Mouse (Mus musculus): Measurements from ENCODE around the gene Fam129a. TPM values are rescaled to one million over a fixed set of nuclear protein-coding genes. Genes with fewer than 3 reads are reported as not detected.

The Fam129a gene
- total and polyA plus RNA-seq, 2 experiments from 2014 or later: 0.75 to 2.9 TPM

GRCm38 (mm10) chr1:151679883-151680613 is 109.1 kb downstream of the Fam129a start:
- 96% methylated on average over 4 of the region's 4 CpGs for WGBS
- H3K4me2 ChIP-seq (ENCODE audit: low read depth): no peak overlapping the region
- no peak for TF ChIP-seq CTCF (IDR thresholded peaks at IDR 0.05; ENCODE audit: low read depth)
- H3K27ac ChIP-seq (ENCODE audit: low read depth, low read length): no peak overlapping the region
- H3K9me3 ChIP-seq (ENCODE audit: low read length): no peaks in the 10 kb centered on the region
- no peak for ATAC-seq
- no peaks in the 10 kb centered on the region for H3K36me3 ChIP-seq (ENCODE audit: insufficient read depth)
- no peak overlapping the region for H3K9ac ChIP-seq
- H3K27me3 ChIP-seq (ENCODE audit: insufficient read depth, low read length): no peaks in the 10 kb centered on the region
- DNase-seq: no peak
- no peak overlapping the region for H3K4me3 ChIP-seq (ENCODE audit: low read depth, low read length)
- H3K4me1 ChIP-seq (ENCODE audit: insufficient read depth): no peaks in the 10 kb centered on the region

GRCm38 (mm10) chr1:151680971-151681370 is 110.0 kb downstream of the Fam129a start:
- Histone ChIP-seq H3K27ac (ENCODE audit: low read depth, low read length) (no peak overlapping the region), H3K4me1 (ENCODE audit: insufficient read depth) (no peaks in the 10 kb centered on the region), H3K27me3 (ENCODE audit: insufficient read depth, low read length) (no peaks in the 10 kb centered on the region), H3K9me3 (ENCODE audit: low read length) (no peaks in the 10 kb centered on the region), H3K36me3 (ENCODE audit: insufficient read depth) (no peaks in the 10 kb centered on the region), H3K4me3 (ENCODE audit: low read depth, low read length) (no peak overlapping the region), H3K4me2 (ENCODE audit: low read depth) (no peak overlapping the region), H3K9ac (no peak overlapping the region)
- TF ChIP-seq CTCF (IDR thresholded peaks at IDR 0.05; ENCODE audit: low read depth): no peak
- 88% methylated on average over 3 of the region's 3 CpGs for WGBS
- ATAC-seq (no peak), DNase-seq (no peak)

DNA sequence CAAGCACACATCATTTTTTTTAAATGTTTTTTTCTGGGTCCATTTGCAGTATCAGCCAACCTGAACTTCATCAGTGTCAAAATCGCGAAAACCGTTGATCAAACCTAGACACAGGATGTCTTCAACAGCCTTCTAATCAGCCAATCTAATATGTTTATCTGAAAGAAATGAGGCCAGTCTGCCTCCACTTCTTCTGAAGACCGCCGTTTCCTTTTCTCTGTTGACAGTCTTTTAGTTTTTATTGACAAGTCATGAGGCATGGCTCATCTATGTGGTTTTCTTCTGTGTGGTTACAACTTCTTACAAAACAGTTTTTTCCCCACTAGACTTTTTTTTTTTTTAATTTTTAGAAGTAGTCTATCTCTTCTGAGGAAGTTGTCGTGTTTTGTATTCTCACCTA is 111.9 kb downstream of the Fam129a start:
- Histone ChIP-seq H3K36me3 (ENCODE audit: insufficient read depth) (no peaks in the 10 kb centered on the region), H3K4me2 (ENCODE audit: low read depth) (no peak overlapping the region), H3K27me3 (ENCODE audit: insufficient read depth, low read length) (no peaks in the 10 kb centered on the region), H3K4me1 (ENCODE audit: insufficient read depth) (no peaks in the 10 kb centered on the region), H3K9me3 (ENCODE audit: low read length) (no peaks in the 10 kb centered on the region), H3K27ac (ENCODE audit: low read depth, low read length) (no peak overlapping the region), H3K9ac (no peak overlapping the region), H3K4me3 (ENCODE audit: low read depth, low read length) (no peak overlapping the region)
- no peak for TF ChIP-seq CTCF (IDR thresholded peaks at IDR 0.05; ENCODE audit: low read depth)
- ATAC-seq (no peak), DNase-seq (no peak)
- WGBS: 94% methylated on average over 6 of the region's 6 CpGs

GRCm38 (mm10) chr1:151684451-151684892 is 113.5 kb downstream of the Fam129a start:
- 79% methylated on average over 7 of the region's 7 CpGs for WGBS
- DNase-seq: no peak

DNA sequence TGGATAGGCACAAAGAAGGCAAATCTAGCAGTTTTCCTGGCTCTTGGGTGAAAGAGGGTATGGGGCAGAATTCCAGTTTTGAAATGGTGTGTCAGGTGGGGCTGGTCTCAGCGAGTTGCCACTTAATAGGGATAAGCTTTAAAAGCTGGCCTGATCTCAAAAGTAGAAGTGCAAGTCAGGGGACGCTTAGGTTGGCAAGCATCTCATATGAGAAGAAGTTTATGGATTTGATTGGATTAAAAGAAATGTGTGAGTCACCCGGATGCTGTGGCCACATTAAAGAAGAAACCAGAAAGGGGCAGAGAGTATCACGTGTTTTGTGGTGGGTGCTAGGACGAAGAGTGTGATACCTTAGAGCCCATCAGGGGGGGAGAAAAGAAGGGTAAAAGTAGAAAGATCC is 114.0 kb downstream of the Fam129a start:
- Histone ChIP-seq H3K4me2 (ENCODE audit: low read depth) (no peak overlapping the region), H3K36me3 (ENCODE audit: insufficient read depth) (no peaks in the 10 kb centered on the region), H3K4me1 (ENCODE audit: insufficient read depth) (no peaks in the 10 kb centered on the region), H3K4me3 (ENCODE audit: low read depth, low read length) (no peak overlapping the region), H3K9me3 (ENCODE audit: low read length) (no peaks in the 10 kb centered on the region), H3K27me3 (ENCODE audit: insufficient read depth, low read length) (no peaks in the 10 kb centered on the region), H3K27ac (ENCODE audit: low read depth, low read length) (no peak overlapping the region), H3K9ac (no peak overlapping the region)
- TF ChIP-seq CTCF (IDR thresholded peaks at IDR 0.05; ENCODE audit: low read depth): no peak
- 60% methylated on average over 5 of the region's 5 CpGs for WGBS
- ATAC-seq: no peak
- no peak for DNase-seq

More at GRCm38 (mm10) chr1:151684451-151684892, 113.5 kb downstream of the Fam129a start:
- H3K27ac ChIP-seq (ENCODE audit: low read depth, low read length): no peak overlapping the region
- no peak overlapping the region for H3K4me3 ChIP-seq (ENCODE audit: low read depth, low read length)
- no peak overlapping the region for H3K4me2 ChIP-seq (ENCODE audit: low read depth)
- no peaks in the 10 kb centered on the region for H3K27me3 ChIP-seq (ENCODE audit: insufficient read depth, low read length)
- TF ChIP-seq CTCF (IDR thresholded peaks at IDR 0.05; ENCODE audit: low read depth): no peak
- H3K4me1 ChIP-seq (ENCODE audit: insufficient read depth): no peaks in the 10 kb centered on the region
- no peak overlapping the region for H3K9ac ChIP-seq
- H3K9me3 ChIP-seq (ENCODE audit: low read length): no peaks in the 10 kb centered on the region
- H3K36me3 ChIP-seq (ENCODE audit: insufficient read depth): no peaks in the 10 kb centered on the region
- no peak for ATAC-seq

DNA sequence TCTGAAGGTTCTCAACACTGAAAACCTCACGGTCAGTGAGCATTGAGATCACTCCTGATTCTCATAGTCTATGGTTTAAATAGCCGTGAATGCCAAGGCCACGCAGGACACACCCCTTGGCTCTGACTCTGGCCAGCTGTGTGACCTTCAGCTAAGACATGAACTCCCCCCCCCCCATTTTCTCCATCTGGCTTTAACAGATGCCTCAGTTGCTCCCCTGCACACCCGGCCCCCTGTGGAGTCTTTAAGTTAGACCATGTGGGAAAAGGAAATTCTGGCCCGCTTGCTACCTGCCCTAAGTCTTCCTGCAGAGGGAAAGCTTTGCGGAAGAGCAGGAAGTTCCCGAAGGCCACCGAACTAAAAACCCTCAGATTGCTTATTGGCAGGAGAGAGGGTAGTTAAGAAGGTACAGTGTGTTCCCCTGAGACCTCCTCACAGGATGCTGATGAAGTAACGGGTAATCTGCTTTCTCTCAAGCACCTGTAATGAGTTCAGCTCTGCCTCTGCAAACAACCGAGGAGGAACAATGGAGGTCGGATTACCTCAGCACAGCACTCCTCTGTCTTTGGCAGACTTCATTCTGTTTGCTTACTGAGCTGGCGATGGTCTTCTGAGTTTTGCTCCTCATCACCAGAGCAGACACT is 114.8 kb downstream of the Fam129a start:
- TF ChIP-seq CTCF (IDR thresholded peaks at IDR 0.05; ENCODE audit: low read depth): no peak
- no peak for ATAC-seq
- Histone ChIP-seq H3K4me1 (ENCODE audit: insufficient read depth) (no peaks in the 10 kb centered on the region), H3K27ac (ENCODE audit: low read depth, low read length) (no peak overlapping the region), H3K4me2 (ENCODE audit: low read depth) (no peak overlapping the region), H3K27me3 (ENCODE audit: insufficient read depth, low read length) (no peaks in the 10 kb centered on the region), H3K9me3 (ENCODE audit: low read length) (no peaks in the 10 kb centered on the region), H3K9ac (no peak overlapping the region), H3K36me3 (ENCODE audit: insufficient read depth) (no peaks in the 10 kb centered on the region), H3K4me3 (ENCODE audit: low read depth, low read length) (no peak overlapping the region)
- DNase-seq: no peak
- 14% methylated on average over 12 of the region's 12 CpGs for WGBS

DNA sequence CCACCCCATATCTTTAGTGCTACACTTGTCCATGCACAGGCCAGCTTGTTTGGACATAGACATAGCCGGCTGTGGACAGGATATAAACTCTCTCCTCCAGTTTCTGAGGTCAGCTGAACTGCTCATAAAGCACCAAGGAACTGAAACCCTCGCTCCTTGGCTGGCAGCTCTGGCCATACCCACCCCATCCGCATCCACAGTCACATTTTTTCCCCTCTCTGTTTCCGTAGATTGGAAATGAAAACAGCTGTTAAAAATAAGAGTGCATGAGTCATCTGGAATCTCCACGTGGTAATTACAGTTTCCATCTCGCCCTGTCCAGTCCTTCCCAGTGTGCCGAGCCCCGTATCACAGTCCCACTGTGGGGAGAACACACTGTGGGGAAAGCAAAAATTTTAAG is 115.7 kb downstream of the Fam129a start:
- H3K4me2 ChIP-seq (ENCODE audit: low read depth): no peak overlapping the region
- no peaks in the 10 kb centered on the region for H3K9me3 ChIP-seq (ENCODE audit: low read length)
- no peak overlapping the region for H3K9ac ChIP-seq
- no peaks in the 10 kb centered on the region for H3K36me3 ChIP-seq (ENCODE audit: insufficient read depth)
- H3K27me3 ChIP-seq (ENCODE audit: insufficient read depth, low read length): no peaks in the 10 kb centered on the region
- no peak overlapping the region for H3K27ac ChIP-seq (ENCODE audit: low read depth, low read length)
- ATAC-seq (no peak), DNase-seq (no peak)
- H3K4me3 ChIP-seq (ENCODE audit: low read depth, low read length): no peak overlapping the region
- WGBS: 55% methylated on average over 8 of the region's 8 CpGs
- no peaks in the 10 kb centered on the region for H3K4me1 ChIP-seq (ENCODE audit: insufficient read depth)
- no peak for TF ChIP-seq CTCF (IDR thresholded peaks at IDR 0.05; ENCODE audit: low read depth)

All from forebrain, postnatal 0 days (tissue).